Mouse (Mus musculus) T-helper 1 cell (primary cell): ENCODE results near the gene P2rx4.
"Not testable (repeated sequence)": the region's sequence is repeated elsewhere in the genome, so short reads cannot be mapped to it uniquely, and the experiment has no call there.

ENCODE experiments used
- in situ Hi-C: fragments of 300-600 bp; cut with MboI, MseI; formaldehyde crosslinking; loops from one replicate; pipeline ENCODE4 v1.15.1; 2025; ENCODE audit warnings: high pct_unique_total_duplicates

Gene P2rx4

DNA sequence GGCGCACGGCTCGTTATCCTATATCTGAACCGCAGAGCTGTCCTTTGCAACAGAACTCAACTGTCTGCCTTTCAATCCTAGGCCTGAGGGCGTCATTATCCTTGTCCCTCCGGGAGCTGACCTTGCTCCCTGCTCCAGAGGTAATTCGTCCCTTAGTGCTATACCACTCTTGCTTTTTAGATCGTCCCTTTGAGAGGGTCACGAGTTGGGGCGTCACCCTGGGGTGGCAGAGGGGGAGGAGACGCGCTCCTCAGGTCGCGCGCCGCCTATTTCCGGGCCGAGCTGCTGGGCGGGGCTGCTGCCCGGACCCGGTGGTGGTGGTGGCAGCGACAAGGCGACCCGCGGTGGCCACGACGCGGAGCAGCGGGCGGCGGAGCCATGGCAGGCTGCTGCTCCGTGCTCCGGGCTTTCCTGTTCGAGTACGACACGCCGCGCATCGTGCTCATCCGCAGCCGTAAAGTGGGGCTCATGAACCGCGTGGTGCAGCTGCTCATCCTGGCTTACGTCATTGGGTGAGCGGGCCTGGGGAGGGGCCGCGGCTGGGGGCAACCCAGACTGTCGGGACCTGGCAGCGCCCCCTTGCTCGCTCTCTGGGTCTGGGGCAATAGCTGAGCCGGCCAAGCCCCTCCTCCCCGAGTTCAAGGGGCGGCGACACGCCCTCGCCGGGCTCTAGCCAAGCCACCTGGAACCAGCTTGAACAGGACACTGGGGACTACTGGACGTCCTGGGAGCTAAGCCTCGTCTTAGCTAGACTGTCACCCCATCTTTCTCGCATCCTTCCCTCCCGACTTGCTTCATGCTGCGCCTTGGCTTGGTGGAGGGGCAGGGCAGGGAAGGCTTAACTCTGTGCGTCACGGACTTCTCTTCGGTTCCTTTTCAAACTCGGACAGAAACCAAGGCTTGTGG lies at the start of gene P2rx4:
P2rx4 (plus strand) TSS at position 269 of the 906 bp plus-strand sequence.
- in situ Hi-C loops, result no loop called here

GRCm38 (mm10) chr5:122662501-122662900 lies 44.8 kb upstream of the P2rx4 start:
- in situ Hi-C loops, result no loop called here

- in situ Hi-C loops, result no loop called here
Observed at GRCm38 (mm10) chr5:122665036-122665435, 42.3 kb upstream of the P2rx4 start.

DNA sequence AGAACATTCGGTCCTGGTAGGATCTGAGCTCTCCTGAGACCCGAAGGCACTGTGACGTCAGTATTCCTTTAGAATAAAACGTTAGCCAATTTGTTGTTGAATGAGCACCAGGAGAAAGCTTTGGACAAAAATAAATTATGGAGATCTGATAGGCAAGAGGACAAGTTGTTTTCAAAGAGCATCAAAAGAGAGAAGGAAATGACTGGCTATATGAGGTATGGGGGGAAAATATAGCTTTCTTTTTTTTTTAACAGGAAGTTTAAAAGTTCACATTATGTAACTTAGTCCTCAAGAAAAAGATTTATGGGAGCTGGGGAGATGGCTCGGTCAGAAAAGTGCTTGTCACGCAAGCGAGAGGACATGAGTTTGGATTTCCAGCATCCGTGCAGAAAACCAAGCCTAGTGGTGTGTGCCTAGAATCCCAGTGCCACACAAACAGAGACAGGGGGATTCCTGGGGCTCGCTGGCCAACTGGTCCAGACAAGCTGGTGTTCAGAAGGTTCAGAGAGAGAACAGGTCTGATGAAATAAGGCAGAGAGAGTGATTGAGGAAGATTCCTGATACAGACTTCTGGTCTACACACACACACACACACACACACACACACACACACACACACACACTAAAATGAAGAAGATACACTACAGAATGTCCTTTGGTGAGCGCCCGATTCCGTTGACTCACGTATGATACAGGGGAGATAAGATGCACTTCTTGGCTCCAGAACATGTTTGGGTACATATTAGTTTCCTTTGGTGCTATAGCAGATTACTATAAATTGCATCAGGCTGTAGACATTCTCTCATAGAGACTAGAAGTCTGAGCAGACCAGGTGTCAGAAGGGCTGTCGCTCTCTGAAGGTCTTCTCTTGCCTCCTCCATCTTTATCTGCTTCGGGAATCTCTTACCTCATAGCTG lies 38.1 kb upstream of the P2rx4 start:
- in situ Hi-C loops, result no loop called here

GRCm38 (mm10) chr5:122671641-122672040 lies 35.7 kb upstream of the P2rx4 start:
- in situ Hi-C loops, result not testable (repeated sequence)

DNA sequence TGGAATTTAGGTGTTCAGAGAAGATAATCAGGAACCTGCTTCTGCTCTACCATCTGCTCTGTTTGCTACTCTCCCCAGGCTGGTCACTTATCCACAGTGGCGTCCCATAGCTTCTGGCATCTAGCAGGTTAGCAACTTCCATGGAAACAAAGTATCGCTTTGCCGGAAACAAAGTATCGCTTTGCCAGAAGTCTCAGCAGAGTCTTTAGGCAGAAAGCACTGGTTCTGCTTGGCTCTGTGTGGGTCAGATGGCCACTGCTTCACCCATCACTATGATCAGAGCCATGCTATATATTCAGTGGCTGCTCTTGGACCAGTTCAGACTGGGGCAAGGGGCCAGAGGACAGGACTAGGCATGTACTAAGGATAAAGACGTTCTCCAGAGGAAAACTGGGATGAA lies 35.0 kb upstream of the P2rx4 start:
- in situ Hi-C loops, result no loop called here

DNA sequence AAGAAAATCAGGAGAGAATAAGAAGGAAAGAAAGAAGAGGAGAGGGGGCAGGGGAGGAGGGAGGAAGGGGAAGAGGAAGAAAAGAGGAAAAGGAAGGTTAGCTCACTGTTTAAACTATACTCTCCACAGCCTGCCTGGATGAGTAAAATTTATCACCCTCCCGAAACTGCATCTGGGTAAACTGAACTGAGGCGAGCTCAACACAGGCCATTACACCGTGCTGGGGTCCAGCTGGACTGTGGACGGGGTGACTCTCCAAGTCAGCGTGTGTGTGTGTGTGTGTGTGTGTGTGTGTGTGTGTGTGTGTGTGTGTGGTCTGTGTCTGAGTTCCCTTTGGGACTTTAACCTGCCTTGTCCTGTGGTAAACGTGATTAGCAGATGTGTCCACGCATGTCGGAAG lies 31.3 kb upstream of the P2rx4 start:
- in situ Hi-C loops, result no loop called here

- in situ Hi-C loops, result no loop called here
Observed at GRCm38 (mm10) chr5:122677983-122678382, 29.4 kb upstream of the P2rx4 start.

GRCm38 (mm10) chr5:122679881-122680280 lies 27.5 kb upstream of the P2rx4 start:
- in situ Hi-C loops, result no loop called here

DNA sequence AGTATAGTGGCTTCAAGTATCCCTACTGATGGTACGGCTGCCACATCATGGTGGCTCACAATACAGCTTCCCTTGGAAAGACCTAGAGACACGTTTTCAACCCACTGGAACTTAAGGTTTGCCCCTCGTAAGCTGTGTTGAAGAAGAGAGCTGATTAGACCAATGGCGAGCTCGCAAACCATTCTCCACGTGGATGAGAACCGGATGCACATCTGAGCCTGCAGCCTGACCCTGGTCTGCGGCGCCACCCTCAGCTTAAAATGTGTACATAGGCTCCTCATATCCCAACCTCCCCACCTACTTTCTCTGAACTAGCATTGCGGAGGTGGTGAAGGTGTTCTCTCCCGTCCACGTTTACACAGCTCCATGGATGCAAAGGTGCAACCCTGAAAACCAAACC lies 26.1 kb upstream of the P2rx4 start:
- in situ Hi-C loops, result no loop called here

DNA sequence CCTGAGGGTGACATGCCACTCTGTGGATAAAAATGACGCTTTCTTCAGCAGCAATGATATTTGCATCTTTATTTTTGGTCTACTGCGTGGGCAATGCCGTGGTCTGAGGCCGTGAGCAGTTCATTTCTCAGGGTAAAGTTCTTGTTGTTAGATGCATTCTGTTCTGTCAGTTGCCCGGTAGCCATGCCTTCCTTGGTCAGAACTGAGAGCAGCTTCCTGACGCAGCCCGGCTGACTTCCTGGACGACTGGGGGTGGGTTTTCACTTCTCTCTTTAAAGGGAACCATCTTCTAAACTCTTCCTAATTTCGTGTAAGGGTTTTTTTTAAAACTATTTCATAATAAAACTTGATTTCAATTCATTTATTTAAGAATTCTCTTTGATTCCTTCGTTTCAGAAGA lies 23.4 kb upstream of the P2rx4 start:
- in situ Hi-C loops, result no loop called here

GRCm38 (mm10) chr5:122687391-122687790 lies 20.0 kb upstream of the P2rx4 start:
- in situ Hi-C loops, result no loop called here

GRCm38 (mm10) chr5:122689153-122689552 lies 18.2 kb upstream of the P2rx4 start:
- in situ Hi-C loops, result no loop called here

- in situ Hi-C loops, result no loop called here
Observed at GRCm38 (mm10) chr5:122690486-122690885, 16.9 kb upstream of the P2rx4 start.

- in situ Hi-C loops, result no loop called here
Observed at GRCm38 (mm10) chr5:122693431-122694207, 13.7 kb upstream of the P2rx4 start.

GRCm38 (mm10) chr5:122695516-122695915 lies 11.8 kb upstream of the P2rx4 start:
- in situ Hi-C loops, result no loop called here

DNA sequence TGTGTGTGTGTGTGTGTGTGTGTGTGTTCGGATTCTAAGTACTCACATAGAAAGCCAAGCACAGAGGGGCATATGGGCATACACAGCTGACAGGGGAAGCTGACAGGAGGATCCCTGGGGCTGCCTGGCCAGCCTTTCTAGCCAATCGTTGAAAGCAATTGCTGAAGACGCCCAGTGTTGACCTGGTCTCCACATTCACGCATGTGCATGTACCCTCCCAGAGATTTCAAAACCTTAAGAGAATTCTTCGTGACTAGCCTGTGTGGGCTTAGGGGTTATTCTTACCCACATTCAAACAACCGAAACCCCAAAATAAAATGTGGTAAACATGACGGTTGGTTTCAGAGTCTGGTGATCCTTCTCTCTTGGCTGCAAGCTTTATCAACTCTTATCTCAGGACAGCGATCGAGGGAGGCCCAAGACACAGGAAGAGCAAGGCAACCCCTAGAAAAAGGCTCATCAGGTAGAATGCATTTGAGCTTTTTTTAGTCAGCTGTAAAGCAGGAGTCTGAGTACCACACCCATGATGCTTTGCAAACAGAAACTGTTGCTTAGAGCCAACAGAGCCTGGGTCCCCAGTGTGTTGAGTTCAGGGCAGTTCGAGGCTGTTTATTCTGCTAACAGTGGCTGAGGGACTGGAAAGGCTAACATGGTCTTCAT lies 9.2 kb upstream of the P2rx4 start:
- in situ Hi-C loops, result no loop called here

- in situ Hi-C loops, result no loop called here
Observed at GRCm38 (mm10) chr5:122698701-122699060, 8.7 kb upstream of the P2rx4 start.

- in situ Hi-C loops, result no loop called here
Observed at GRCm38 (mm10) chr5:122700109-122700836, 7.1 kb upstream of the P2rx4 start.

GRCm38 (mm10) chr5:122700837-122701212 lies 6.5 kb upstream of the P2rx4 start:
- in situ Hi-C loops, result no loop called here

DNA sequence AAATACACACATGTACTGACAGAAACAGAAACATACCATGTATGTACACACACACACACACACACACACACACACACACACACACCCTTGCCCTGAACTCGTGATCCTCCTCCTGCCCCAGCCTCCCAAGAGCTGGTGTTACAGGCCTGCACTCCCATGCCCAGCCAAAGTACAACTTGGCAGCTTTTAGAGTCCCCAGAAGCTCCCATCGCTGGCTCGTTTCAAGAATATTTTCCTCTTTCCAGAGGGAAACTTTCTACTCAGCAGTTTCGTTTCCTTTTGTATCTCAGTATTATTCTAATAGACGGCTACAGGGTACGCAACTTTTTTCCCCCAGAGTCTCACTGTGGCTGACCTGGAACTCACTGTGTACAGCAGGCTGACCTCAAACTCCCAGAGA lies 5.2 kb upstream of the P2rx4 start:
- in situ Hi-C loops, result no loop called here
